Mouse (Mus musculus): ENCODE measurements around the gene Srsf1. TPM values are rescaled to one million over a fixed set of nuclear protein-coding genes. Genes with fewer than 3 reads are reported as not detected.

Srsf1 gene
- polyA plus RNA-seq, 1 experiment: 52.4 TPM

DNA sequence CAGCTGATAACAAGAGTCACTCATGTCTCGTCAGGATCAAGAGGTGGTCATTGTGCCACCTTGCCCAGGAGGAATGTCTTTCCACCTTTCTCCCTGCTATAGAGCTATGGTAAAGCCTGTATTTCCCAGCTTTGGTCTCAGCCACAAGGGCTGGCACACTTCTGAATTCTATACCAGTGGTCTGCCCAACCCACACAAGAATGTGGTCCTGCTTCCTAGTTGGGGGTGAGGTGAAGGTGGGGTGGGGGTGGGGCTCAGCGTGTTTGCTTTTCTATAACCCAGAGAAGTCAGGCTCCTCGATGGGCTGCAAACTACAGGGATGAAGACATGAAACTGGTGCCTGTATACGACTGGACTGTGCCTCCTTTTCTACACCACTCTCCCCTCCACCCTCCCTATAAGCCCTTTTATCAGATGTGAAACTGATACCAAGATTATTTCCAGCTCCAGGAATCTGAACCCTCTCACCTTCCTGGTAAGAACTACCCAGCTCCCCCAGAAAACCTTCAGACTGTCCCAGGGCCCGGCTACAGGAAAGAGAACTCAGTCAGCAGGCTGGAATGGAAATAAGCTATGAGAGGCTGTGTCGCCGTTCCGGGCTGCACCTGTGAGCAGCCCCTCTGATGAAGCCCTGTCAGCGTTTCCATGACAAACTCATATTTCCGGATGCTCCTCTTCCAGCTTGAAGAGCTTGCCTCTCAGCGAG lies 35.8 kb upstream of the Srsf1 start:
- H3K27ac ChIP-seq (ENCODE audit: insufficient read depth, low read depth, low read length): peak overlapping the region; percentile 66
- TF ChIP-seq POLR2A (IDR thresholded peaks at IDR 0.05; ENCODE audit: low read depth, low read length) (no peak), CTCF (IDR thresholded peaks at IDR 0.05; ENCODE audit: extremely low read depth, insufficient read length, insufficient replicate concordance, low read depth, low read length) (no peak)

DNA sequence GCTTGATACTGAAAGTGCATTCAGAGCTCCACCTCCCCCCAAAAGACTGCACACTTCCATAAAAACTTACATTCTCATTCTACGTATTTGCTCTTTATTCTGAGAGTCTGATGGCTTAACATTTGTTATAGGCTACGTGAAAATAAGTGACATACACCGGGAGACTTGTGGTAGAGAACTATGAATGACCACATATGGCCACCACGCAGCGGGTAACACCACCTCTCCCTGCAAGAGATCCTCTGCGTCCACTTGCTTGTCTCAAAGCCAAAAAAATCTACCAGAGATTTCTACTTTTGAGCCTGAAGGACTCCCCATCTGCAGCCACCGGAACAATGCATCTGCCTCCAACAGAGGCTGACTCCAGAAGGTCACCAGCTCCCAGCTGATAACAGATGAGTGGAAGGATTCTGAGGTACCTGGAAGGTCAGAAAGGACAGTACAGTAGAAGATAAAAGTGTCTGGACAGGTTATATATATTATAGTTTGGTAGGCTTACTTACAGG lies 35.2 kb upstream of the Srsf1 start:
- WGBS: 71% methylated on average over 7 of the region's 7 CpGs
- TF ChIP-seq CTCF (IDR thresholded peaks at IDR 0.05; ENCODE audit: extremely low read depth, insufficient read length, insufficient replicate concordance, low read depth, low read length) (no peak), POLR2A (IDR thresholded peaks at IDR 0.05; ENCODE audit: low read depth, low read length) (no peak)
- H3K27me3 ChIP-seq (ENCODE audit: control insufficient read depth, insufficient read depth, low read length): no peaks in the 10 kb centered on the region

More for the DNA sequence above, 35.8 kb upstream of the Srsf1 start:
- Histone ChIP-seq H3K4me1 (ENCODE audit: control insufficient read depth, insufficient read depth, insufficient read length, low read length) (peaks cover 24% of the 10 kb centered on the region), H3K36me3 (ENCODE audit: control insufficient read depth, insufficient read depth, low read length) (no peaks in the 10 kb centered on the region), H3K27me3 (ENCODE audit: control insufficient read depth, insufficient read depth, low read length) (no peaks in the 10 kb centered on the region), H3K4me3 (ENCODE audit: low read depth, low read length) (peak overlapping the region; percentile 39; the same call in 1 of the 2 replicates)
- WGBS: 29% methylated on average over 11 of the region's 11 CpGs

DNA sequence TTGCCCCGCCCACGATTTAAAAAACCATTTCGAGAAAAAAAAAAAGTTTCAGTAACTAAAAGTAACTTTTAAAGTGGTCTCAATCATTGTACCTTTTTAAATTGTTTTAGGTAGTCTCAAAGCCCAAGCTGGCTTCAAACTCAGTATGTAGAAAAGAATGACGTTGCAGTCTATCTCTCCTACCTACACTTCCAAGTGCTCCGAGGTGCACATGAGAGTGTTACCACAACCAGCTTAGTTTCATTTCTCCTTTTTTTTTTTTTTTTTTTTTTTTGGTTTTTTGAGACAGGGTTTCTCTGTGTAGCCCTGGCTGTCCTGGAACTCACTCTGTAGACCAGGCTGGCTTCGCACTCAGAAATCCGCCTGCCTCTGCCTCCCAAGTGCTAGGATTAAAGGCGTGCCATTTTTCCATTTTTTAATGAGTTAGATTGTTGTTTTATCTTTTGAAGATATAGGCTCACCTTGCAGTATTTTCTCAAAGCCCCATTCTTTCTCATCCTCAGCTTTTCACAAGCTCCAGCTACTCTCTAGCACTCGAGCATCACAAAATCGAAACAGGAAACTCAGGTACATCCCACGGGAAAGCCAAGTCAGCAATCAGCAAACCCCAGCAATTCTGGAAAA lies 34.4 kb upstream of the Srsf1 start:
- TF ChIP-seq POLR2A (IDR thresholded peaks at IDR 0.05; ENCODE audit: low read depth, low read length): no peak
- no peak for TF ChIP-seq CTCF (IDR thresholded peaks at IDR 0.05; ENCODE audit: extremely low read depth, insufficient read length, insufficient replicate concordance, low read depth, low read length)

More for the DNA sequence above, 35.2 kb upstream of the Srsf1 start:
- Histone ChIP-seq H3K36me3 (ENCODE audit: control insufficient read depth, insufficient read depth, low read length) (no peaks in the 10 kb centered on the region), H3K4me3 (ENCODE audit: low read depth, low read length) (peak overlapping the region; percentile 39; the same call in 1 of the 2 replicates), H3K4me1 (ENCODE audit: control insufficient read depth, insufficient read depth, insufficient read length, low read length) (peaks cover 24% of the 10 kb centered on the region), H3K27ac (ENCODE audit: insufficient read depth, low read depth, low read length) (peak overlapping the region; percentile 66)

DNA sequence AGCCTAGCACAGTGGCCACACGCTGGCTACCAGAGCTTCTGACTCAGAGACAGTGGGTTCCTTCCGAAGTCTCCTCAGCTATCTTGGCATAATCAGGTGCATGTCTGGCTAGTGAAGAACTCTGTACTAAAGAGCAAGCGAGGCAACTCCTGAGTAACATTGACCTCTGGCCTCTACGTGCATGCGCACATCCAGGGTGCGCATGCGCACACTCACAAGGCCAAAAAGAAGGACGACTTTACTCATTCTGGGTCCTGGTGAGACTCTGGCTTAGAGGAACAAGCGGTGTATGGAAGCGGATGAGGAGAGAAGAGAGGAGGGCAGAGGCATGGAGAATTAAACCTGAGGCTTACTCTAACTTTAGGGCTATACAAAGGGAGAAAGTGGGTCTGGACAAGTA lies 33.5 kb upstream of the Srsf1 start:
- Histone ChIP-seq H3K4me1 (ENCODE audit: control insufficient read depth, insufficient read depth, insufficient read length, low read length) (peaks cover 22% of the 10 kb centered on the region), H3K27ac (ENCODE audit: insufficient read depth, low read depth, low read length) (no peak overlapping the region), H3K36me3 (ENCODE audit: control insufficient read depth, insufficient read depth, low read length) (no peaks in the 10 kb centered on the region), H3K4me3 (ENCODE audit: low read depth, low read length) (no peak overlapping the region), H3K27me3 (ENCODE audit: control insufficient read depth, insufficient read depth, low read length) (no peaks in the 10 kb centered on the region)
- 91% methylated on average over 10 of the region's 10 CpGs for WGBS
- TF ChIP-seq CTCF (IDR thresholded peaks at IDR 0.05; ENCODE audit: extremely low read depth, insufficient read length, insufficient replicate concordance, low read depth, low read length) (no peak), POLR2A (IDR thresholded peaks at IDR 0.05; ENCODE audit: low read depth, low read length) (no peak)

More for the DNA sequence above, 34.4 kb upstream of the Srsf1 start:
- no peak overlapping the region for H3K4me3 ChIP-seq (ENCODE audit: low read depth, low read length)
- H3K27ac ChIP-seq (ENCODE audit: insufficient read depth, low read depth, low read length): no peak overlapping the region
- no peaks in the 10 kb centered on the region for H3K27me3 ChIP-seq (ENCODE audit: control insufficient read depth, insufficient read depth, low read length)
- no peaks in the 10 kb centered on the region for H3K36me3 ChIP-seq (ENCODE audit: control insufficient read depth, insufficient read depth, low read length)
- peaks cover 24% of the 10 kb centered on the region for H3K4me1 ChIP-seq (ENCODE audit: control insufficient read depth, insufficient read depth, insufficient read length, low read length)
- WGBS: 84% methylated on average over 11 of the region's 11 CpGs

DNA sequence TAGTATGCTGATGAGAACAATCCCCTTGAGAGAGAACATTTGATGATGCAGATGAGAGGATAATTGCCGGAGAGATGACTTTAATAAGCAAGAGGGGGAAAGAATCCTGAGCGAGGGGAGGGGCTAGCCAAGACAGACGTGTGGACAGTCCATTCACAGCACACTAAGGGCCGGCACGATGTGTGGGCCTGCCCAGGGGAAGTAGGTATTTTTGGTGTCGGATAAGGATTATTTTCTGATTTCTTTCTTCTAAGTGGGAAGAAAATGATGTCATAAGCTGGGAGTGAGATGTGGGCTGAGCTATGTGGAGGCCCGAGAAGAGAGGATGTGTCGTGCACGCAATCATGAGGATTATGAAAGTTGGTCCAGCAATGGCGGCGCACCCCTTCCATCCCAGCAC lies 32.0 kb upstream of the Srsf1 start:
- H3K27me3 ChIP-seq (ENCODE audit: control insufficient read depth, insufficient read depth, low read length): no peaks in the 10 kb centered on the region
- 90% methylated on average over 11 of the region's 11 CpGs for WGBS
- peaks cover 8% of the 10 kb centered on the region for H3K4me1 ChIP-seq (ENCODE audit: control insufficient read depth, insufficient read depth, insufficient read length, low read length)
- H3K4me3 ChIP-seq (ENCODE audit: low read depth, low read length): no peak overlapping the region
- H3K36me3 ChIP-seq (ENCODE audit: control insufficient read depth, insufficient read depth, low read length): no peaks in the 10 kb centered on the region
- no peak for TF ChIP-seq CTCF (IDR thresholded peaks at IDR 0.05; ENCODE audit: extremely low read depth, insufficient read length, insufficient replicate concordance, low read depth, low read length)
- no peak for TF ChIP-seq POLR2A (IDR thresholded peaks at IDR 0.05; ENCODE audit: low read depth, low read length)
- H3K27ac ChIP-seq (ENCODE audit: insufficient read depth, low read depth, low read length): no peak overlapping the region

DNA sequence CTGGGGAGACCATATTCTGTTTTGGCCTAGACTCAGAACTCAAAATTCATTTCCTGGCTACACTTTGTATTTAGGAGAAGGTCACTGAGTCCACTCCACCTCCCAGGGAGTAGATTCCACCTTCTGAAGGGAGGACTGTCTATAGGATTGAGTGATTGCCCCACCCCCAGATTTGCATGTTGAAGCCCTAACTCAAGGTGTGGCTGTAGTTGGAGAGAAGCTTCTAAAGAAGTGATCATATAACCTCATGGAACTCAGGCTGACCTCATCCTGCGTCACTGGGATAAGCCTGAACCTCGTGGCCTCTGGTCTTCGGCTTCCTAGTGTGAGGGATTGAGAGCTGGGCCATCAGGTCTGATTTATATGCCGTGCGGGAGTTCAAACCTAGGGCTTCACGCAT lies 31.4 kb upstream of the Srsf1 start:
- no peaks in the 10 kb centered on the region for H3K27me3 ChIP-seq (ENCODE audit: control insufficient read depth, insufficient read depth, low read length)
- TF ChIP-seq CTCF (IDR thresholded peaks at IDR 0.05; ENCODE audit: extremely low read depth, insufficient read length, insufficient replicate concordance, low read depth, low read length) (no peak), POLR2A (IDR thresholded peaks at IDR 0.05; ENCODE audit: low read depth, low read length) (no peak)
- no peak overlapping the region for H3K4me3 ChIP-seq (ENCODE audit: low read depth, low read length)
- H3K4me1 ChIP-seq (ENCODE audit: control insufficient read depth, insufficient read depth, insufficient read length, low read length): peaks cover 7% of the 10 kb centered on the region
- no peaks in the 10 kb centered on the region for H3K36me3 ChIP-seq (ENCODE audit: control insufficient read depth, insufficient read depth, low read length)
- H3K27ac ChIP-seq (ENCODE audit: insufficient read depth, low read depth, low read length): no peak overlapping the region
- WGBS: 78% methylated on average over 6 of the region's 6 CpGs

DNA sequence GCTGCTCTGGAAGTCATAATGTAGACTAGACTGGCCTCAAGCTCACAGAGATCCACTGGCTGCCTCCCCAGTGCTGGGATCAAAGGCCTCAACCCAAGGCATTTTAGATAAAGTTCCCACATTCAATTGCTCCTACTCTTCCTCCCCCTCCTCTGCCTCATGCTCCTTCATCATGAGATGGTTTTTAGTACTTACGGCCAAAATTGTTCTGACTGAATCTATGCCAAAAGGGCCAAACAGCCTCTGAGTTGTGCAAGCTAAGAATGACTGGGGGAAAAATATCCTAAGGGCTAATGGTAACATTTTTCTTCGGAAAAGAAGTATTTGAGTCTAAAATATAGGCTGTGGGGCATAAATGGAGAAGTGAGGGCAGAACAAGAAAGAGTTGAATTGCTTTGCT lies 23.2 kb upstream of the Srsf1 start:
- no peaks in the 10 kb centered on the region for H3K4me1 ChIP-seq (ENCODE audit: control insufficient read depth, insufficient read depth, insufficient read length, low read length)
- no peak overlapping the region for H3K4me3 ChIP-seq (ENCODE audit: low read depth, low read length)
- H3K36me3 ChIP-seq (ENCODE audit: control insufficient read depth, insufficient read depth, low read length): no peaks in the 10 kb centered on the region
- H3K27ac ChIP-seq (ENCODE audit: insufficient read depth, low read depth, low read length): no peak overlapping the region
- whole genome bisulfite sequencing: 84% methylated on average over 2 of the region's 2 CpGs
- no peaks in the 10 kb centered on the region for H3K27me3 ChIP-seq (ENCODE audit: control insufficient read depth, insufficient read depth, low read length)
- TF ChIP-seq CTCF (IDR thresholded peaks at IDR 0.05; ENCODE audit: extremely low read depth, insufficient read length, insufficient replicate concordance, low read depth, low read length) (no peak), POLR2A (IDR thresholded peaks at IDR 0.05; ENCODE audit: low read depth, low read length) (no peak)

Measured in small intestine, adult 2 months (tissue).